Mouse (Mus musculus): Measurements from ENCODE around the gene Dpy30.
"Not testable (repeated sequence)": the region's sequence is repeated elsewhere in the genome, so short reads cannot be mapped to it uniquely, and the experiment has no call there.

Dpy30 gene

DNA sequence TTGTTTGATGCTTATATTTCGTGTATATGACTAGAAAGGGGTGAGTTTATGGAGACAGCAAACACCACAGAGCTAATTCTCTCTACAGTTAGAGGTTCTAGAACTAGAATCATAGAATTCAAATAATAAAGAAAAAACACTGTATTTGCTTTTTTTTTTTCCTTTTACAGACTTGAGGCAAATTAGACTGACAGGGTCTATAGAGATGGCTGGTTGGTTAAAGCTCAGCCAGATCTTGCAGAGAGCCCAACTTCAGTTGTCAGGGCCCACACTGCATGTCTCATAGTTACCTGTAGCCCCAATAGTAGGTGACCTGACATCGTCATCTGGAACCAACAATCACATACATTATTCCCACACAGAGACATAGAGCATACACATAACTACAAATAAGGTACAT, at the start of gene Dpy30:
Gene Dpy30, minus strand, starts transcription at position 101 of the 400 bp plus-strand sequence.
- DNase-seq (ENCODE audit: low spot score) = no peak

DNA sequence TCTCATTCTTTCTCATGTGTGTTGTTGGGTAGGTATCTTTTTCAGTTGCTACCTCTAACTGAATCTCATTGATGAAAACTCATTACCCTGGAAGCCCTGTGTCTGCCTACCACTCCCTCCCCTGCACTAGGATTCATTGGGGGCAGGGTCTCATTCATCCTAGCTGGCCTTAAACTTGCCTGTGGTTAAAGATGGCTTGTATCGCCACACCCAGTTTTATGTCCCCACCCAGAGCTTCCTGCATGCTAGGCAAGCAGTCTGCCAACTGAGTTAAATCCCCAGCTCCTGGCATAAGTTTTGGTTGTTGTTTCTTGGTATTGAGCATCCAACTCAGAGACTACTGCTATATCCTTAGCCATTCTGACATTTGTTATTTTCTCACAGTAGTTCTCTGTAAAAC, 39.8 kb upstream of the Dpy30 start:
- no peak for DNase-seq (ENCODE audit: low spot score)

GRCm38 (mm10) chr17:74341151-74341550, 17.4 kb upstream of the Dpy30 start:
- DNase-seq (ENCODE audit: low spot score) = peak; percentile 25

DNA sequence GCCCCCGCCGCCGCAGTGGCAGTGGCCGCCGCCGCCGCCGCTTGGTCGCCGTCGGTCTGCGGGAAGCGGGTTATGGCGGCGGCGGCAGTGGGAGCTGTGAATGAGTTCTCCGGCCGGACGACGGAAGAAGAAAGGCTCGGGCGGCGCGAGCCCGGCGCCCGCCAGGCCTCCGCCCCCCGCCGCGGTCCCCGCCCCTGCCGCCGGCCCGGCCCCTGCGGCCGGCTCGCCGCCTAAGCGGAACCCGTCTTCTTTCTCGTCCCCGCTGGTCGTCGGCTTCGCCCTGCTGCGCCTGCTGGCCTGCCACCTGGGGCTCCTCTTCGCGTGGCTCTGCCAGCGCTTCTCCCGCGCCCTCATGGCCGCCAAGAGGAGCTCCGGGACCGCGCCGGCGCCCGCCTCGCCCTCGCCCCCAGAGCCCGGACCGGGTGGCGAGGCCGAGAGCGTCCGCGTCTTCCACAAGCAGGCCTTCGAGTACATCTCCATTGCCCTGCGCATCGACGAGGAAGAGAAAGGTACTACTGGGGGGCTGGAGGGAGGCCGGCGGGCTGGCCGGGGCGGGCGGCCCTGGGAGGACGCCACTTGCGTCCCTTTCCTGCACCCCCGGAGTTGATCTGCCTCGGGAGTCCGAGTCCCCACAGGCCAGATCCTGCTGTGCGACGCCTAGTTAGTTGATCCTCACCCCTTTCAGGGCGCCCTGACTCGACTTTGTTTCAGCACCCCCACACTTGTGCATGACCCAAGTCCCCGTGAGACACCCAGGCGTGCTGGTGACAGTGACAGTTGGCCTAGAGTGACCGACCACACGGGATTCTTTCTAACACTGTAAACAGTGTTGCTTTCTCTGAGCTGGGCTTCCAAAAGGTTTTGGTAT, 15.4 kb upstream of the Dpy30 start, which contains the start of gene Spast:
Gene Spast, plus strand, starts transcription at position 51 of the 868 bp plus-strand sequence.
- peak; percentile 57 for DNase-seq (ENCODE audit: low spot score)

- DNase-seq (ENCODE audit: low spot score) = peak; percentile 98
Observed at GRCm38 (mm10) chr17:74338225-74338931, 14.6 kb upstream of the Dpy30 start.

GRCm38 (mm10) chr17:74331049-74331676, 7.4 kb upstream of the Dpy30 start:
- DNase-seq (ENCODE audit: low spot score) = no peak

DNA sequence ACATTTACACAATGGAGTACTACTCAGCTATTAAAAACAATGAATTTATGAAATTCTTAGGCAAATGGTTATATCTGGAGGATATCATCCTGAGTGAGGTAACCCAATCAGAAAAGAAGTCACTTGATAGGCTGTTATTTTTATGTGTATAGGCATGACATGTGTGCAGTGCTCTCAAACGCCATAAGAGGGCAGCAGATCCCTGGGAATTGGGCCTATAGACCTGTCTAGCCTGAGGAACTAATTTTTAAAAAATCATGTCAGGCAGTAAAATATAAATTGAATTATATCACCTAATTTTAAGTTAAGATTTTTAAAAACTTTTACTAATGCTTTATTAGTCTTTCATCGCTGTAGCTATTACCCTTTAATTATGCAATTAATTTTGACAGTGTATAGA, 4.4 kb upstream of the Dpy30 start:
- DNase-seq (ENCODE audit: low spot score) = peak; percentile 78

- DNase-seq (ENCODE audit: low spot score) = not testable (repeated sequence)
Observed at GRCm38 (mm10) chr17:74327195-74327594, 3.5 kb upstream of the Dpy30 start.

DNA sequence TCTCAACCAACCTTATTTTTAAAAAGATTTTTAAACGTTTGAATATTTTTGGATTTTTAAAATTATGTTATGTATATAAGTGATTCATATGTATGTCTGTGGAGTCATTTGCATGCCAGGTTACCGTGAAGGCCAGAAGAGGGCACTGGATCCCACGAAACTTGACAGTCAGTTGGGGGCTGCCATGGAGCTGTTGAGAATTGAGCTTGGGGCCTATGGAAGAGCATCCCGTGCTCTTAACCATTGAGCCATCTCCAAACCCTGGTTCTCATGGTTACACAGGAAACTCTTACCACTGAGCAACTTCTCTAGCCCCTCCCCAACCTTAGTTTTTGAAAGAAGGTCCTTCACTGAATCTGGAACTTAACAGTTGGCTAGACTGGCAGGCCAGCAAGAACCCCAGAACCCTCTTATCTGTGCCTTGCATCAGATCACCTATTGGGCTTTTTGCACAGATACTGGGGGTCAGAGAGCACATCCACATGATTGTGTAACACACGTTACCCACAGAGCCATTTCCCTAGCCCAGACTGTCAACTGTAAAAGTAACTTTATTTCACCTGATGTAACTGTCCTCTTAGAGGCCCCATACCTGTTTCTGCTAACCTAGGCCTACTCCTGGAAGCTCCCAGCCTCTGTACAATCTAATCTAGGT, 1.2 kb downstream of the Dpy30 start:
- DNase-seq (ENCODE audit: low spot score) = peak; percentile 33

DNA sequence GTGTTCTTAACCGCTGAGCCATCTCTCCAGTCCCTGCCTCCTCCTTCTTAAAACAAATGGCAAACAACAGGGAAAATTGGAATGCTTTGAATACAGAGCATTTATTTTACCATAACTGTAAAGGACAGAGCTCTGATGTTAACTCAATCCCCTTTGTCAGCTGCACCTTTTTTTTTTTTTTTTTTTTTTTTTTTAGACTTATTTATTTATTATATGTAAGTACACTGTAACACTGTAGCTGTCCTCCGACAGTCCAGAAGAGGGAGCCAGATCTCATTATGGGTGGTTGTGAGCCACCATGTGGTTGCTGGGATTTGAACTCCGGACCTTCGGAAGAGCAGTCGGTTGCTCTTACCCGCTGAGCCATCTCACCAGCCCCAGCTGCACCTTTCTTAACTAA, 5.0 kb downstream of the Dpy30 start:
- DNase-seq (ENCODE audit: low spot score) = peak; percentile 23

DNA sequence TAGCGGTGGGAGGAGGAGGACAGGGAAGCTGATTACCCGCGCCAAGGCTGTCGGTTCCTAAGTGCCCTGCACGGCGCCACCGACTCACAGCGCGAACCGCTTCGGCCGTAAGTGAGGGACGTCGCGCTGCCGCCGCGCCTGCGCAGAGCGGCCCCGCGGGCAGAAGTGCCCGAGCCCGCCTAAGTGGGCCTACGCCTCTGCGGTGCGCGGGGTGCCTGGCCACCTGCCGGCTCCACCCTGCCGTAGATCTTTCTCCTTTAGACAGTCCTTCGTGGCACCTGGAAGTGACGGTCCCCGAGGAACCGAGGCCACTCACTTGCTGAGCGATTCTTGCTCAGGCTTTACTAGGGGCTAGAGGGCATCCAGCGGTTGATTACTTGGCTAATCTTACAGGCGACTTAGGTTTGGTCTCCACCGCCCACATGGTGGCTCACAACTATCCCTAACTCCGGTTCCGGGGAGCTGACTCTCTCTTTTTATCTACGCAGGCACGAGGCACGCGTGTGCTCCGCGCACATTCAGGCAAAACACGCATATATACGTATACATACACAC, 7.4 kb downstream of the Dpy30 start:
- DNase-seq (ENCODE audit: low spot score) = peak; percentile 96

DNA sequence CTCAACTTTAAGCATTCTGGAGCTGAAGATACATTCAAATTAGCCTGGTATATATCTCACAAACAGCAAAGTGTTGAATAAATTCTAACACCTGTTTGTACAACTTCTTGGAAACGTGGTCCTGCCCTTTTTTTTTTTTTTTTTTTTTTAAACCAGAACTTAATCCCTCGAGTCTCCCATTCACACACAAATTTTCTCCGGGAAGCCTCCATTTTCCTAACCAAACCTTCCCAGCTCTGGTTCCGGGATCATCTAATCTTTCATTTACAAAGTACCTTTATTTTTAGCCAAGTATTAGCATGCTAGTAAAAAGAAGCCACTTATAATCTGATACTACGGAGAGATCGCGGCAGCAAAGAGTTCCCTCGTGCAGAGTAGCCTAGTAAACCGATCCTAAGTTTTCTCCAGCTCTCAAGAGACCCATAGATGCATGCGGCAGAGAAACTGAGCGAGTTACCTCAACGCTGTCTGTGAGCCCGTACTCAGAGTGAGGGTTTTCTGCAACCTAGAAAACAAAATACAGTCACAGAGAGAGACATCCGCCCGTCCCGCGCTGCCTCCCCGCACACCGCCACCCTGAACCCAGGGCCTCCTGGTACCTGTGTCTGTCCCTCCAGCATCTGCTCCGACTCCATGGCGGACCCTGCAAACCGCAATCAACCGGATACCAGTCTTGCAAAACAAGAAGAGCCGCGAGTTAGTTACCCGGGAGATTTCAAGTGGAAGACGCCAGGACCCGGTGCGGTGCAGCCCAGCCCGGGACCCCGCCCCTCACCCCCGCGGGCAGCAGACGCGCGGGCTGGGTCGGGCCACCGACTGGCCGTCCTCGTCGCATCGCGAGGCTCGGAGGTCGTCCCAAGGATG, 8.1 kb downstream of the Dpy30 start:
- DNase-seq (ENCODE audit: low spot score) = peak; percentile 38

DNA sequence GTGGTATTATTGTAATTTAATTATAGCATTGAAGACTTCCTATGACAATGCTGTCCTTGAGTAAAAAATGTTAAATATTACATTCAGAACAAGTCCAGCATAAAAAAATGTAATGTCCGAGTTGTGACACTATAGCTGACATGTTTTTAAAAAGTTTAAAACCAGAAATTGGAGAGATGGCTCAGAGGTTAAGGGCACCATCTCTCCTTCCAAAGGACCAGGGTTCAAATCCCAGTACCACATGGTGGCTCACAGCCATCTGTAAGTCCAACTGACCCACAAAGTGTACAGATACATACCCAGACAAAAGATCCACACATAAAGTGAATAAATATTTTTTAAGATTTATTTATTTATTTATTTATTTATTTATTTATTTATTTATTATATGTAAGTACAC, 17.7 kb downstream of the Dpy30 start:
- DNase-seq (ENCODE audit: low spot score) = no peak

- DNase-seq (ENCODE audit: low spot score) = no peak
Observed at GRCm38 (mm10) chr17:74305616-74306015, 18.1 kb downstream of the Dpy30 start.

DNA sequence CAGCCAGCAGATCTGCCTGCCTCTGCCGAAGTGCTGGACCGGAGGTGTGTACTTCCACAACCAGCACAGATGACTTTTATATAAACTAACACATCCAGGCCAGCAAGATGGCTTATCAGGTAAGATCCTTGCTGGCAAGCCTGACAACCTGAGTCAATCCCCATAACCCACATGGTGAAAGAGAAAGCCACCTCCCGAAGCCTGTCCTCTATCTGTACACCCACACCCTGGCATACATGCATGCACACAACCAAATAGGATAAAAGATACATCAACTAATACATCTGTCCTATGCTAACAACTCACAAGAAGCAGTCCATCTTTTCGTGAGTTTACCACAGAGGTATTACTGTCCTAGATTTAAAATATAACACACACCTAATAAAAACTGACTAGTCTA, 19.7 kb downstream of the Dpy30 start:
- no peak for DNase-seq (ENCODE audit: low spot score)

DNA sequence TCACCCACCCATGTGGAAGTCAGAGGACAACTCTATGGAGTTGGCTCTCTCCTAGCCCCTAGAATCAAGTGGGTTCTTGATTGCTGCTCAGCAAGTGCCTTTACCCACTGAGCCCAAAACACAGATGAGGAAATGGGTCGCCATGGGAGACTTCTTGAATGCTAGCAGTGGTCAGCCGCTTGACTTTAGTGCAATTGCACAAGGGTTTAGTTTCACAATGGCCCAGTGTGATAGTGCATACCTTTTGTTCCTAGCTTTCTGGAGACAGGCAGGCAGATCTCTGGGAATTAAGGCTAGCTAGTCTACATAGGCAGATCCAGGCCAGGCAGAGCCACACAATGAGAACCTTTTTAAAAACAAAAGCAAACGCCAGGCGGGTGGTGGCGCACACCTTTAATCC, 23.7 kb downstream of the Dpy30 start:
- no peak for DNase-seq (ENCODE audit: low spot score)

DNA sequence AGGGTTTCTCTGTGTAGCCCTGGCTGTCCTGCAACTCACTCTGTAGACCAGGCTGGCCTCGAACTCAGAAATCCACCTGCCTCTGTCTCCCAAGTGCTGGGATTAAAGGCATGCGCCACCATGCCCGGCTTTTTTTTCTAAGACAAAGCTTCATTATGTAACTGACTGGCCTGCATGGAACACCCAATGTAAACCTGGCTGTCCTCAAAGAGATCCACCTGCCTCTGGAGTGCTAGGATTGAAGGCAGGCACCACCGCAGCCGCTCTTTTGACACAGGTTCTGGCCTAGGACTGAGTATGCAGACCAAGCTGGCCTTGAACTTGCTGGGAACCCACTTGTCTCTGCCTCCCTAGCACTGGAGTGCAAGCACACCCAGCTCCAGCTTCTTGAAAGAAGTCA, 26.8 kb downstream of the Dpy30 start:
- not testable (repeated sequence) for DNase-seq (ENCODE audit: low spot score)

GRCm38 (mm10) chr17:74296076-74296823, 27.5 kb downstream of the Dpy30 start:
- no peak for DNase-seq (ENCODE audit: low spot score)

DNA sequence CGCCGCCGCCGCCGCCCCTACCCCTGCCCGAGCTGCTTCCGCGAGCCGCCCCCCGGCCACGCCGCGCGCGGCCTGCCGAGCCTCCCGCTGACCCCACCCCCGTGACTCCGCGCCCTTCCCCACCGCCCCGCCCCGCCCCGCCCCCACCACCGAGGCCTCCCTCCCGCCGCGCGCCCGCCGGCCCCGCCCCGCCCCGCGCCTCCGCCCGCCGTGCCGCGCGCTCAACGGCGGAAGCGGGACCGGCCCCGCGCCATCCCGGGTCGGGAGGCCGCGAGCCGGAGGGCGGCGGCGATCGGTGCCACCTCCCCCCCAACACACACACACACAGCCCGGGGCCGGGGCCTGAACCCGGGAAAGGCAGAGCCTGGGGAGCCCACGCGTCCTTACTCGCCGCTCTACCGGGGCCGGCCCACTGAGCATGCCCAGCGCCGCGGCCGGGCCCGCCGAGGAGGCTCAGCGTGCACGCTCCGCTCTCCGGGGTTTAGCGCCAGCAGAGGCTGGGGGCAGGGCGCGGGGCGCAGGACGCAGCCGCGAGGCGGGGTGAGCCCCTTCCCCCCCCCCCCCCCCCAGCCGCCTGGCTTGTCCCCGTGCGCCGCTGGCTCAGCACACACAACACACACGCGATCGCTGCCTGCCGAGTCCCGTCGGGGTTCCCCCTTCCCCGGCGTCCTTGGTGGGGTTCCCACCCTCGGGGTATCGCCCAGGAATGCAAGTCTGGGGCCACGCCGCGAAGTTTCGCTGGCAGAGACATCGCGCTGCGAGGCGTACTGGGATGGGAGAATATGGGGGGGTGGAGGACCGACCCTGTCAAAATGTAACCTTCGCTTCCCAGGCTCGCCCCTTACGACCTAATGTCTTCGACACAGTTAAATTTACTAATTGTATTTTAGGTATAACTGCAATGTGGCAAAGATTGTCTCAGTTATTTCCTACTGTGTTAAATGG, 28.4 kb downstream of the Dpy30 start, which contains the start of gene Memo1:
Gene Memo1, minus strand, starts transcription at position 496 of the 945 bp plus-strand sequence.
- peak; percentile 80 for DNase-seq (ENCODE audit: low spot score)

Measured in embryo, embryonic 10 days (tissue).